Mouse (Mus musculus) heart, adult 2 months (tissue): ENCODE measurements at regions not wholly inside any gene's neighbourhood (a gene's known extent, or its start where the extent isn't known, plus 50 kb on each side); places are given as distances from the start of the nearest gene placed in this dataset.

Source experiments
- DNase-seq, 2 experiments: peaks; one replicate each; pipeline ENCODE4 v3.0.0; 2021
- H3K27ac ChIP-seq: fragments of 200-600 bp; 2 replicates; pipeline ENCODE4 v1.8.1; 2022
- H3K27me3 ChIP-seq: fragments of 200-500 bp; 2 replicates; pipeline ENCODE4 v1.6.1; 2012; ENCODE audit warnings: mild to moderate bottlenecking, low read length, inconsistent platforms, mixed read lengths; ENCODE audit not compliant: control insufficient read depth, insufficient read depth
- H3K36me3 ChIP-seq: fragments of 200-500 bp; 2 replicates; pipeline ENCODE4 v1.6.1; 2012; ENCODE audit warnings: low read length, inconsistent platforms; ENCODE audit not compliant: control insufficient read depth, insufficient read depth
- H3K4me1 ChIP-seq: fragments of 200-500 bp; 2 replicates; pipeline ENCODE4 v1.6.1; 2011; ENCODE audit warnings: low read length; ENCODE audit not compliant: control insufficient read depth, insufficient read depth
- H3K4me3 ChIP-seq: fragments of 200-600 bp; 2 replicates; pipeline ENCODE4 v1.8.1; 2022
- H3K79me2 ChIP-seq: fragments of 200-500 bp; replicated peaks from 2 replicates; pipeline ENCODE4 v1.6.1; 2012; ENCODE audit warnings: mild to moderate bottlenecking, inconsistent platforms, low read length, moderate library complexity, mixed read lengths; ENCODE audit not compliant: control insufficient read depth, insufficient read depth
- H3K9ac ChIP-seq: fragments of 200-500 bp; 2 replicates; pipeline ENCODE4 v1.6.1; 2012; ENCODE audit warnings: low read depth, mild to moderate bottlenecking, control low read depth, inconsistent platforms, low read length, mixed read lengths
- CTCF ChIP-seq: fragments of 200-600 bp; IDR thresholded peaks from 2 replicates; pipeline ENCODE4 v1.8.1; 2022; ENCODE audit warnings: antibody characterized with exemption, mild to moderate bottlenecking, moderate library complexity
- EP300 ChIP-seq: fragments of 200-500 bp; IDR thresholded peaks from 2 replicates; pipeline ENCODE4 v1.6.1; 2011; ENCODE audit warnings: low read depth, low read length, control low read depth; ENCODE audit not compliant: insufficient read depth
- POLR2A ChIP-seq: fragments of 200-500 bp; IDR thresholded peaks from 2 replicates; pipeline ENCODE4 v1.6.1; 2011; ENCODE audit warnings: mild to moderate bottlenecking, low read depth, low read length, control low read depth; ENCODE audit not compliant: insufficient read depth
- WGBS: fragments of 180-500 bp; shearing (Covaris S2); methylation state at CpG from one replicate; pipeline ENCODE4 v1.1.7; 2018; 5-methylcytosine and 5-hydroxymethylcytosine counted together
- intact Hi-C: fragments of 180-260 bp; cut with DNase I; formaldehyde crosslinking; loops from one replicate; pipeline ENCODE4 v1.15.1; 2025

DNA sequence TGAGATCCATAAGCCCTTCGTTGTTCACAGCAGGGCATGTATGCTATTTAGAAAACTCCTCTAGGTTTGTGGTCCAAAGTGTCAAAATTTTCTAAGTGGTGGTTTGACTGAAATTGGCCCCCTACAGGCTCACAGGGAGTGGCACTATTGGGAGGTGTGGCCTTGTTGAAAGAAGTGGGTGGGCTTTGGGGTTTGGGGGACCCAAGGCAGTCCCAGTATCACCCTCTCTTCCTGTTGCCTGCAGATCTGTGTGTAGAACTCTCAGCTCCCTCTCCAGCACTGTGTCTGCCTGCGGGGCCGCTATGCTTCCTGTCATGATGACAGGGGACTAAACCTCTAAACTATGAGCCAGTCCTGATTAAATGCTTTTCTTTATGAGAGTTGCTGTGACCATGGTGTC, 144.1 kb upstream of the Serp2 start:
- Histone ChIP-seq H3K4me3 (no peak overlapping the region), H3K4me1 (peaks cover 10% of the 10 kb centered on the region), H3K27me3 (no peaks in the 10 kb centered on the region), H3K27ac (peak overlapping the region; percentile 59), H3K36me3 (no peaks in the 10 kb centered on the region; the same call in 1 of the 2 replicates), H3K79me2 (no peaks in the 10 kb centered on the region), H3K9ac (no peak overlapping the region)
- 65% methylated on average over 3 of the region's 3 CpGs for WGBS
- intact Hi-C loops = loop anchor here (5.0 to 10.0 kb wide), 3 partner anchors 68 to 196 kb away; no protein-coding TSS in a partner anchor
- TF ChIP-seq CTCF (0 out of 2 replicates have a peak, but pooled peaks have one; percentile 1), EP300 (no peak)
- DNase-seq = no peak

DNA sequence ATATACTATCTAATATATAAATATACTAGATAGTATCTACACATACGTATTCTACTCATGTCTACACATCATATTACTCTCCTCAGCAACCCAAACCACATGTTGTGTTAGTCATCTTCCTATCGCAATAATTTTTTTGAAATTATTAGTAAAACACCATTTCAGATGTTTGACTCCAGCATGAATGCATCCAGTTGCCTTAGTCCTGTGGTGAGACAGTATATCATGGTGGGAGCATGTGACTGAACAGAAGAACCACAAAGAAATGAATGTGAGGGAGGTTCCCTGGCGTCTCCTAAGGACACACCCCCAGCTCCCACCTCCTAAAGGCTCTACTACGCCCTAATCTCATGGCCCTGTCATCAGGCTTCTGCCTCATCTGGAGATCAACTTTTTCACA, 143.5 kb upstream of the Serp2 start:
- no peaks in the 10 kb centered on the region for H3K79me2 ChIP-seq
- no peak for DNase-seq
- no peak for TF ChIP-seq CTCF
- no peak for TF ChIP-seq POLR2A
- TF ChIP-seq EP300 = no peak
- no peak overlapping the region for H3K4me3 ChIP-seq
- H3K36me3 ChIP-seq = no peaks in the 10 kb centered on the region; the same call in 1 of the 2 replicates
- H3K27ac ChIP-seq = no peak overlapping the region; the same call in 1 of the 2 replicates
- H3K4me1 ChIP-seq = peaks cover 10% of the 10 kb centered on the region
- H3K9ac ChIP-seq = no peak overlapping the region
- WGBS = 91% methylated on average over 4 of the region's 4 CpGs
- no peaks in the 10 kb centered on the region for H3K27me3 ChIP-seq
- intact Hi-C loops = loop anchor here (5.0 to 10.0 kb wide), 3 partner anchors 68 to 195 kb away; no protein-coding TSS in a partner anchor

DNA sequence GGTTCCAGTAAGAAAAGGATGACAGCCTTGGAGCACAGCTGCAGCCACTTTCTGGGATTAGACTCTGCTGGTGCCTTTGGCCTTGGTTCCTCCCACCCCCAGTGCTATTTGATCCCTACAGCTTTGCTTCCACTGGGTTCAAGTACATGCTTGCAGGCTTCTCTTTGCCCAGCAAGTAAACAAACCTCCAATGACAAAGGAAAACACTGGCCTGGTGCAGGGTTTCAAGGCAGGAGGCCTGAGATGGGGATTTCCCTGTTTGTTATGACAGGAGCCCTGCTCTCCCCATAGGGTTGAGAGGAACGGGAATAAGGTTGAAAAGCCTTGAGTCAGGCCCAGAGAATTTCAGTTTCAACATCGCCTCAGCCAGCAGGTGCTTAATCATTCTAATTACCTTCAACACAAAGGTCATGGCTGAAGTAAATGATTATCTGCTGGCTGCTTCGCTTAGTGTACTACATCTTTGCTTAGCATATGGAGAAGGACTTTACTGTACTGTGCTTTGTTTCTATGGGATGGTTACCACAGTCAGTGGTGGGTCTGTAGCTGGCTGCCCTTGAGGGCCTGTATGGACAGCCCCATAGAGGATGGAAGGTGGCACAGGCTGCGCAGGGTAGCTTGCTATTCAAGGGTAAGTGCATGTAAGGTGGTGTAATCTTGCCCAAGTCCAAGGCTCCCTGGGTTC, 142.2 kb upstream of the Serp2 start:
- no peak overlapping the region for H3K27ac ChIP-seq
- TF ChIP-seq EP300 = no peak
- no peak for TF ChIP-seq CTCF
- TF ChIP-seq POLR2A = no peak
- H3K9ac ChIP-seq = no peak overlapping the region
- intact Hi-C loops = loop anchor here (5.0 kb wide), 1 partner anchor 118 kb away; no protein-coding TSS in a partner anchor
- H3K4me1 ChIP-seq = peaks cover 12% of the 10 kb centered on the region
- no peak for DNase-seq
- no peaks in the 10 kb centered on the region for H3K27me3 ChIP-seq
- WGBS = 64% methylated on average over 4 of the region's 4 CpGs
- H3K36me3 ChIP-seq = no peaks in the 10 kb centered on the region; the same call in 1 of the 2 replicates
- H3K4me3 ChIP-seq = no peak overlapping the region
- no peaks in the 10 kb centered on the region for H3K79me2 ChIP-seq

DNA sequence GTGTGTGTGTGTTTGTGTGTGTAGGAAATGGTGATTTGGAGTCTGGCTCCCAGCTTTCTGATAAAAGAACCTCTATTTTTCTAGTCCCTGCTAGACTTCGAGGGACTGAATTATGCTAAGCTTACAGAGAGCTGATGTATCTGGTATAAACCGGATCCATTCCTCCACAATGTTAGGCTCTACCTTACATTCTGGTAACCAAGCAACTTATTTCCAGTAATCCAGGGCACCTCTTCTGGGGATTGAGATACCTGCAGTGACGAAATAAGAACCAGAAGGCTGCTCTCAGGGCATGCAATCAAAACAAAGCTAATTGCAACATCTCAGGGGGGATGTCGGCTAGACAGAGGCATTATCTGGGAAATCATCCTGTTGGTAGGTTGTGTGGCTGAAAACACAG, 140.0 kb upstream of the Serp2 start:
- H3K36me3 ChIP-seq = no peaks in the 10 kb centered on the region; the same call in 1 of the 2 replicates
- DNase-seq = no peak
- intact Hi-C loops = loop anchor here (5.0 kb wide), 1 partner anchor 121 kb away; no protein-coding TSS in a partner anchor
- peaks cover 11% of the 10 kb centered on the region for H3K4me1 ChIP-seq
- TF ChIP-seq CTCF = no peak
- TF ChIP-seq EP300 = no peak
- no peak for TF ChIP-seq POLR2A
- H3K9ac ChIP-seq = no peak overlapping the region
- WGBS = 77% methylated on average over 4 of the region's 4 CpGs
- H3K4me3 ChIP-seq = no peak overlapping the region
- no peaks in the 10 kb centered on the region for H3K27me3 ChIP-seq
- H3K27ac ChIP-seq = no peak overlapping the region
- no peaks in the 10 kb centered on the region for H3K79me2 ChIP-seq

DNA sequence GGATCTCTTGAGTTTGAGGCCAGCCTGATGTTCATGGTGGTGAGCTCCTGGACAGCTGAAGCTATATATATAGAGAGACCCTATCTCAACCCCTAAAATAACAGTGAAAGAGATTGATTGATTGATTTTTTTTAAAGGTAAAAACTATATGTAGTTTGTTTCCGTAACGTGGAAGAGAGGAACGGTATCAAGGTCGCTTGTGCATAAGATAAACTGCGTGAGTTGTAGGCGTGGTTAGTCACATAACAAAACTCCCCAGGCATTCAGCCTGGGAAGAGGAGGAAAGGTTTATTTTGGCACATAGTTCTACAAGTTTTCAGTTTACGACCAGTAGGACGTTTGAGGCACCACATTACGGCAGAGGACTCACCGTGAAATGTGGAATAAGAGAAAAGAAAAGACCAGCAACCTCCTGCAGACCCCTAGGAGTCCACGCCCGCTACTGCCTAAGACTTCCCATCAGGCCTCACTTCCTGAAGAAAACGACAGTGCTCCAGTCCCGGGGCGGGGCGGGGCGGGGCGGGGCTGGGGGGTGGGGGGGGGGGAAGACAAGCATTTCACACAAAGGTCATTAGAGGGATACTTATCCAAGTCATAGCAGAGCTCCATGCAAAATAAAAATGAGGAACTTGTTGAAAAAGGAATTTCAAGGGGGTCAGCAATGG, 139.1 kb upstream of the Serp2 start:
- intact Hi-C loops = loop anchor here (5.0 kb wide), 1 partner anchor 121 kb away; no protein-coding TSS in a partner anchor
- Histone ChIP-seq H3K27ac (peak overlapping the region; percentile 55), H3K4me3 (no peak overlapping the region), H3K36me3 (no peaks in the 10 kb centered on the region), H3K27me3 (no peaks in the 10 kb centered on the region), H3K9ac (0 out of 2 replicates have a peak overlapping the region, but pooled peaks have one; percentile 36), H3K79me2 (no peaks in the 10 kb centered on the region), H3K4me1 (peaks cover 9% of the 10 kb centered on the region)
- no peak for DNase-seq
- TF ChIP-seq EP300 (no peak), CTCF (no peak), POLR2A (peak; percentile 31; the same call in 1 of the 2 replicates)
- 25% methylated on average over 18 of the region's 18 CpGs for WGBS

DNA sequence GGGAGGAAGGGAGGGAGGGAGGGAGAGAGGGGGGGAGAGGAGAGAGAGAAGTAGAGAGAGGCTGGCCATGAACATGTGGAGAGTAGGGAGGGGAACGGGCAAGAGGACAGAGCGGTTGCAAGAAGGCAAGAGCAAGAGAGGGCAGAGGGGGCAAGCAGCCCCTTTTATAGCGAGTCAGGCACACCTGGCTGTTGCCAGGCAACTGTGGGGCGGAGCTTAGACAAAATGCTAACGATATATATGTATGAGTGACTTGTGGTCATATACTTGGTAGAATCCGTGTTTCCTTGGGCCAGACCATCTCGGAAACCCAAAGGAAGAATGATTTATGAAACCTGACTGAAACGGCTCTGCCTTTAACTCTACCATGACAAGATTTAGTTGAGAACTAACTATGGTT, 138.2 kb upstream of the Serp2 start:
- Histone ChIP-seq H3K9ac (no peak overlapping the region), H3K27me3 (no peaks in the 10 kb centered on the region), H3K4me1 (peaks cover 8% of the 10 kb centered on the region), H3K27ac (no peak overlapping the region), H3K79me2 (no peaks in the 10 kb centered on the region), H3K4me3 (no peak overlapping the region), H3K36me3 (no peaks in the 10 kb centered on the region)
- intact Hi-C loops = loop anchor here (5.0 kb wide), 1 partner anchor 122 kb away; no protein-coding TSS in a partner anchor
- TF ChIP-seq POLR2A (no peak), CTCF (no peak), EP300 (no peak)
- DNase-seq = no peak
- WGBS = 93% methylated on average over 8 of the region's 8 CpGs
